Mouse (Mus musculus): ENCODE measurements at regions not wholly inside any gene's neighbourhood (a gene's known extent, or its start where the extent isn't known, plus 50 kb on each side); places are given as distances from the start of the nearest gene placed in this dataset.

DNA sequence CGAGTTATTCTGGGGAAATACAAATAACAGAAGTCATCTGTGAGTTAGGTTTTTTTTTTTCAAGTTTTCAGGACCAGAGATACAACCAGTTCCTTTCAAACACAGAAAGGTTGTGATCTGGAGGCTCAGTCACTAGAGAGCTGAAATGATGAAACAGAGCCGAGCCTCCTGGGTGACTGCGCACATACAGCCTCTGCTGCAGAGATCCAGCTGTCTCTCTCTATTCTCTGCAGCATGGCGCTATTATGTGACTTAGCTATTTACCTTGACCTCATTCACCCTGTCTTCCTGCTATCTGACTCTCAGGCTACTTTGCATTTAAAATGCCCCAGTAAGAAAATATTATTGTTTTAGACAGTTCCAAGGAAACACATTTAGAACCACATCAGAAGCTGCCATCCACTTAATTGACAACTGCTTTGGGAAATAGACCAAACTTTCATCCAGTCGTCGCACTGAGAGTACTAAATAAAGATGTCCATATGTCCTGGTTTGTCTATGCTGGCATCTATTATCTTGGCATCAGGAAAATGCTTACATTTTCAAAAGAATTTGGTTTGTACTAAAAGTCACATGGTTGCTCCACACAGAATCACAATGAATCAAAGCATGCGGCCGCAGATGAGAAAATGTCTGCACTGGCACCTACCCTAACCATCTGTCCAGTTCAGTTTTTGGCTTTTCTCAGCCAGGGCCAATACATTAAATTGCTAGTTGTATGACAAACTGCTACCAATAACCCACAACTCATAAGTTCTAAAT lies 348.9 kb downstream of the Olfm3 start:
- TF ChIP-seq CTCF (IDR thresholded peaks at IDR 0.05; ENCODE audit: borderline replicate concordance, insufficient read depth, low read length) (no peak), POLR2A (IDR thresholded peaks at IDR 0.05; ENCODE audit: low read depth, low read length) (no peak)

All from embryonic fibroblast, embryonic 13.5 days (primary cell).